Mouse (Mus musculus) kidney, postnatal 25 days (tissue): Measurements from ENCODE around the gene Gm45337.

ENCODE experiments used
- DNase-seq, 2 experiments: peaks; one replicate each; pipeline ENCODE4 v3.0.0; 2021; ENCODE audit warnings: mixed read lengths in 2 of 2

The Gm45337 gene

GRCm38 (mm10) chr7:142097776-142098175, 46.6 kb downstream of the Gm45337 start:
- peak; percentile 88 to 90 for DNase-seq

DNA sequence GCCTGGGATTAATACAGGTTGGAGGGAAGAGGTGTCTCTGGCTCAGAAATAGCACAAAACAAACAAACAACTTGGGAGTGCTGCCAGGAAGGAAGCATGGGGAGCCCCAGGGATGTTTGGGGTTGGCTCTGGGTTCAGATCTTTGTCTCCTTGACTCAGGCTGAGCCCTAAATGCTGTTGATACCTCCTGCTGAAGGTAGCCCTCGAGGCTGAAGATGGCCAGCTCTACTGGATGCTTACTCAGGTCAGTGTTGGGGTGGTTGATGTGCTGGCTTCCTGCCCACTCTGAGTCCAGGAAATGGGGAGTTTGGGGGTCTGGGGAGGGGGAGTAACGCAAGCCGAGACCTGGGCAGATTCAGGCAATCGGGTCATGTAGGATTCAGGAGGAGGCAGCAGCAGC, 47.7 kb downstream of the Gm45337 start:
- DNase-seq, result no peak

DNA sequence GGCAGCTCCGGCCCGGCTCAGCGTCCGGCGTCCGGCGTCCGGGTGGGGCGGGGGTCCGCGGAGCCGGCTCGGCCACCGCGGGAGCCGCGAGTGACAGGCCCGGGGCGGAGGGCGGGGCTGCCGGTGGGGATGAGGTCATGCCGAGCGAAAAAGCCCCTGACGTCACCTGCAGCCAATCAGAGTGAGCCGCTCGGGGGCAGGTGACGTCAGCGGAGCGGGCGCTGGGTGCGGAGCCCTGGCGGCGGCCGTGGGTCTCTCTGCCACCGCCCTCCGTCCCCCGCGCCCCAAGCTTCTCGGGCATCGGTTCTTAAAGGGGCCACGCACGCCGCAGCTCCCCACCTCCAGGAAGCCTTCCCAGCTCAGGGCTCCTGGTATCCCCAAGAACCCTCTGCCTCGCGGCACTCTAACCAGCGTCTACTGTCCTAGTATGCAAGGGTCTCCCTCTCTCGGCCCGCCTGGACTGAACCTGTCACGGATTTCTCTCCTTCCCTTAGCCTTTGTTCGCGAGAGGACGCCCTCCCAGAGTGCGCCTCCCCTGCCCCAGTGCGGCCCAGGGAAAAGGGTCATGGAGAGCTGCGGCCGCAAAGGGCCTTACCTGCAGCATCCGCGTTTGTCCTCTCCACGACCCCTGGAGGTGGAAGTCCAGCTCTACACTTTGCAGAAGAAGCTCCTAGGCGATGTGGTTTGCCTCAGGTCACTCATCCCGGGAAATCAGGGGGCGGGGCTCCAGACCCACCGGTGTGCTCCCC, 49.0 kb downstream of the Gm45337 start, which contains the start of gene Dusp8:
Gene Dusp8 (minus strand): TSS at position 661 of the 749 bp plus-strand sequence.
- DNase-seq, result peak; percentile 88 to 94

- DNase-seq, result peak in 1 of 2 experiments; percentile 64
Observed at GRCm38 (mm10) chr7:142094301-142095143, 49.9 kb downstream of the Gm45337 start.

GRCm38 (mm10) chr7:142093696-142094240, 50.6 kb downstream of the Gm45337 start:
- no peak for DNase-seq
